Mouse (Mus musculus): Measurements from ENCODE around the gene Hfe.

GRCm38 (mm10) chr13:23689459-23689858, 21.2 kb downstream of the Hfe start:
- no peak for TF ChIP-seq CHD2 (IDR thresholded peaks at IDR 0.05; ENCODE audit: low read length)
- no peak for TF ChIP-seq EP300 (IDR thresholded peaks at IDR 0.05; ENCODE audit: low read length)
- TF ChIP-seq SMC3 (IDR thresholded peaks at IDR 0.05; ENCODE audit: low read depth, low read length): no peak
- no peak for TF ChIP-seq POLR2A (IDR thresholded peaks at IDR 0.05; ENCODE audit: low read depth, low read length)
- no peak for TF ChIP-seq CTCF (conservative IDR thresholded peaks at IDR 0.05 in 1 of 2, IDR thresholded peaks at IDR 0.05 in 1 of 2; ENCODE audit: low read depth in 2 of 2, low read length in 2 of 2)
- no peak for TF ChIP-seq MYC (IDR thresholded peaks at IDR 0.05; ENCODE audit: low read depth, low read length)
- TF ChIP-seq E2F4 (IDR thresholded peaks at IDR 0.05; ENCODE audit: insufficient replicate concordance, low read depth, low read length): no peak
- TF ChIP-seq GABPA (IDR thresholded peaks at IDR 0.05; ENCODE audit: insufficient replicate concordance, low read depth, low read length): no peak

All from CH12.LX (cell line).